Mouse (Mus musculus) hindbrain, embryonic 16.5 days (tissue): ENCODE measurements at regions not wholly inside any gene's neighbourhood (a gene's known extent, or its start where the extent isn't known, plus 50 kb on each side); places are given as distances from the start of the nearest gene placed in this dataset.

Source experiments
- ATAC-seq: fragments of 200-750 bp; cut with Nextera tagmentation; 2 replicates; pipeline ENCODE4 v1.8.0; 2017; ENCODE audit warnings: moderate TSS enrichment, moderate library complexity
- H3K27ac ChIP-seq: fragments of 300-500 bp; sonication (generic); 2 replicates; pipeline ENCODE4 v1.5.1; 2014; ENCODE audit warnings: low read depth, mild to moderate bottlenecking, control low read depth, low read length, moderate library complexity
- H3K27me3 ChIP-seq: fragments of 300-500 bp; sonication (generic); replicated peaks from 2 replicates; pipeline ENCODE4 v1.6.1; 2014; ENCODE audit warnings: low read length; ENCODE audit not compliant: control insufficient read depth, insufficient read depth
- H3K36me3 ChIP-seq: fragments of 300-500 bp; sonication (generic); 2 replicates; pipeline ENCODE4 v1.6.1; 2014; ENCODE audit warnings: mild to moderate bottlenecking, low read length, moderate library complexity, mixed read lengths; ENCODE audit not compliant: control insufficient read depth, insufficient read depth
- H3K4me1 ChIP-seq: fragments of 300-500 bp; sonication (generic); 2 replicates; pipeline ENCODE4 v1.6.1; 2014; ENCODE audit warnings: low read depth, low read length; ENCODE audit not compliant: control insufficient read depth, insufficient read depth
- H3K4me2 ChIP-seq: fragments of 300-500 bp; sonication (generic); 2 replicates; pipeline ENCODE4 v1.6.1; 2014; ENCODE audit warnings: mild to moderate bottlenecking, low read length, control low read depth, moderate library complexity
- H3K4me3 ChIP-seq: fragments of 300-500 bp; sonication (generic); 2 replicates; pipeline ENCODE4 v1.5.1; 2014; ENCODE audit warnings: mild to moderate bottlenecking, low read length, control low read depth, moderate library complexity
- H3K9ac ChIP-seq: fragments of 300-500 bp; sonication (generic); 2 replicates; pipeline ENCODE4 v1.6.1; 2014; ENCODE audit warnings: low read depth, mild to moderate bottlenecking, control low read depth, low read length, moderate library complexity
- H3K9me3 ChIP-seq: fragments of 300-500 bp; sonication (generic); 2 replicates; pipeline ENCODE4 v1.6.1; 2014; ENCODE audit warnings: mild to moderate bottlenecking, low read length, moderate library complexity; ENCODE audit not compliant: control insufficient read depth
- WGBS: fragments of 180-500 bp; shearing (Covaris S2); extraction: QIAGEN DNeasy Blood & Tissue Kit; methylation state at CpG from one replicate; pipeline ENCODE4 v1.1.7; 2014; 5-methylcytosine and 5-hydroxymethylcytosine counted together

- no peaks in the 10 kb centered on the region for H3K36me3 ChIP-seq
- H3K9ac ChIP-seq = no peak overlapping the region
- H3K27ac ChIP-seq = no peak overlapping the region
- WGBS = 32% methylated on average over 2 of the region's 2 CpGs
- no peak overlapping the region for H3K4me3 ChIP-seq
- no peaks in the 10 kb centered on the region for H3K4me1 ChIP-seq
- ATAC-seq = no peak
- H3K9me3 ChIP-seq = no peaks in the 10 kb centered on the region
- H3K27me3 ChIP-seq = no peaks in the 10 kb centered on the region
- H3K4me2 ChIP-seq = no peak overlapping the region
Measured at GRCm38 (mm10) chr4:28456312-28456711, 356.6 kb upstream of the Epha7 start.
